Mouse (Mus musculus) left cerebral cortex, adult 2 months (tissue): ENCODE data around the gene Gdap1l1. TPM values are rescaled to one million over a fixed set of nuclear protein-coding genes. Genes with fewer than 3 reads are reported as not detected.
A peak's percentile ranks its signal among the peaks of the same experiment; 100 is the strongest.
"Not testable (repeated sequence)": the region's sequence is repeated elsewhere in the genome, so short reads cannot be mapped to it uniquely, and the experiment has no call there.

Experiments used
- DNase-seq, 2 experiments: peaks; one replicate each; pipeline ENCODE4 v3.0.0; 2021 to 2022; ENCODE audit warnings: low spot score in 2 of 2, mixed read lengths in 1 of 2; ENCODE audit errors: extremely low spot score in 1 of 2
- H3K27ac ChIP-seq: fragments of 200-600 bp; 2 replicates; pipeline ENCODE4 v1.8.1; 2022
- H3K4me3 ChIP-seq: fragments of 200-600 bp; 2 replicates; pipeline ENCODE4 v1.8.1; 2022
- CTCF ChIP-seq: fragments of 200-600 bp; IDR thresholded peaks from 2 replicates; pipeline ENCODE4 v1.8.1; 2022; ENCODE audit warnings: antibody characterized with exemption, mild to moderate bottlenecking, moderate library complexity
- intact Hi-C: fragments of 180-260 bp; cut with DNase I; formaldehyde crosslinking; loops from one replicate; pipeline ENCODE4 v1.15.1; 2025
- long read RNA-seq, 2 experiments: library from polyadenylated mRNA; stranded (forward); transcript quantifications; one replicate each; pipeline ENCODE4 v2.0.0; 2021; ENCODE audit warnings: borderline mapping rate in 2 of 2
- total RNA-seq, 2 experiments: library from RNA; stranded (reverse); gene quantifications; 2 replicates each; pipeline ENCODE4 v1.2.3; 2021

Gdap1l1 gene
- total RNA-seq: 10 to 100 TPM; 67.7 to 70.7 TPM
- long read RNA-seq, experiment 1, transcript Gdap1l1-202 (7 exons, 2,475 nt): major isoform, 45 of 104 reads
- long read RNA-seq, experiment 1, transcript Gdap1l1-201 (6 exons, 2,220 nt): minor isoform, 36 of 104 reads
- long read RNA-seq, experiment 1, partial matches to known transcripts: 14 of 104 reads
- long read RNA-seq, experiment 1, other reads (novel, unspliced or antisense): 9 of 104 reads
- long read RNA-seq, experiment 2, transcript Gdap1l1-202 (7 exons, 2,475 nt): minor isoform, 20 of 55 reads
- long read RNA-seq, experiment 2, transcript Gdap1l1-201 (6 exons, 2,220 nt): major isoform, 23 of 55 reads
- long read RNA-seq, experiment 2, partial matches to known transcripts: 6 of 55 reads
- long read RNA-seq, experiment 2, other reads (novel, unspliced or antisense): 5 of 55 reads

GRCm38 (mm10) chr2:163438246-163438618 is at the start of gene Gdap1l1:
Gdap1l1 (plus strand) TSS chr2:163438476.
- intact Hi-C loops: no loop called here
- peak; percentile 74 to 82 for DNase-seq
- no peak for TF ChIP-seq CTCF
- peak within 1 kb of the TSS; percentile 89 for H3K4me3 ChIP-seq
- peak within 1 kb of the TSS; percentile 77 for H3K27ac ChIP-seq

- no peak overlapping the region for H3K27ac ChIP-seq
- intact Hi-C loops: no loop called here
- no peak for DNase-seq
- TF ChIP-seq CTCF: no peak
- H3K4me3 ChIP-seq: no peak overlapping the region
Observed at GRCm38 (mm10) chr2:163392436-163392835, 45.8 kb upstream of the Gdap1l1 start.

DNA sequence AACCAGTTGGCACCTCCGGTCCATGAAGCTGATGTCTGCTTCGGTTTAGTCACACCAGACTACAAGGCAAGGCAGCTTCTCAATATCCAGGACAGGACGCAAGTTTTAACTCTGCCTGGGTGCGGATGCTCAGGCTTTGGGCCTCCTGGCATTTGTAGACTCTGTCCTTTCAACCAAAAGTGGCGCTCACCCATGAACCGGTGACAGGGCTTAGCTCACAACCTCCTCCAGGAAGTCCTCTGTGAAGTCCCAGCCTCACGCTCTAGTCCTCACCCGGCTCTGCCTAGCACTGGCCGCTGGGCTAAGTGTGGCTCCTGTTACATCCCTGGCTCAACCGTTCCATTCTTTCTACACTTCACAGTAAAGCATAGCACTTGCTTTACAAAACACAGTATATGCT is 45.0 kb upstream of the Gdap1l1 start:
- no peak for DNase-seq
- H3K27ac ChIP-seq: no peak overlapping the region
- no peak overlapping the region for H3K4me3 ChIP-seq
- no peak for TF ChIP-seq CTCF
- intact Hi-C loops: no loop called here

DNA sequence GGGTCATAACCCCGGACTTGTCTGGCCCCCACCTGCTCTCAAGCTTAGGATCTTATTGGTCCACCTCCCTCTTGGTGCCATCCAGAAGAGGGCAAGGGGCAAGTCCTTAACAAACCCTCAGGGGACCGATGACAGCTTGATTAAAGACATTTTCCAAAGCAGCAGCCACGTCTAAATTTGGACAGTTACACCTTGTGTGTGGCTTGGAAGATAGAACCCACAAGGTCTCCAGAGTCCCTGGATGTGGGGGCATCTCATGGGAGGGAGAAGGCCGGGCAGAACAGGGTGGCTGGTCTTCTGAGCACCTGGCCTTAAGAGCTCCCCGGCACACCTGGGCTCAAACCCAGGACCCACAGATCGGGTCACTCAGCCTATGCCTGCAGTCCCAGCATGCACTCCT is 44.3 kb upstream of the Gdap1l1 start:
- Histone ChIP-seq H3K27ac (no peak overlapping the region), H3K4me3 (no peak overlapping the region)
- DNase-seq: no peak
- TF ChIP-seq CTCF: no peak
- intact Hi-C loops: no loop called here

- H3K4me3 ChIP-seq: no peak overlapping the region
- intact Hi-C loops: no loop called here
- no peak overlapping the region for H3K27ac ChIP-seq
- no peak for TF ChIP-seq CTCF
- no peak for DNase-seq
Observed at GRCm38 (mm10) chr2:163394977-163395376, 43.3 kb upstream of the Gdap1l1 start.

- intact Hi-C loops: no loop called here
- TF ChIP-seq CTCF: no peak
- DNase-seq: no peak
- H3K27ac ChIP-seq: no peak overlapping the region
- H3K4me3 ChIP-seq: no peak overlapping the region
Observed at GRCm38 (mm10) chr2:163397071-163397470, 41.2 kb upstream of the Gdap1l1 start.

DNA sequence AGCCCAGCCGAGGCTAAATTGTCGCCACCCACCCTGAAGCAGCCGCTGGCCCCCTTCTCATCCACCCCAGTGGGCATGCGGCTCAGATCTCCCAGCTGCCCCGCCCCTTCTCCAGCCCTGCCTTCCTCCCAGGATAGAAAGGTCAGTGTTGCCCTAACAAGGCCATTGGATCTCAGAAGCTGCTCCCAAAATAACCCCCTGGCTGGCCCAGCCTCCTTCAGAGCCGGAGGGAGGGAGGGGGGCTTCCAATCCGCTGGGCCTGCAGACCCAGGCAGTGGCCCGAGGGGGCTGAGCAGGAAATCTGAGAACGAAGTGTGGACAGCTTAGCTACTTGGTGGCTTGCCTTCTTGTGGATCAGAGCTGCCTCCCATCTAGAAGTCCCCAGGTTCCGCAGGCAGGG is 40.4 kb upstream of the Gdap1l1 start, which contains the start of gene Jph2:
Gene Jph2, minus strand, starts transcription at position 89 of the 400 bp plus-strand sequence.
- H3K4me3 ChIP-seq: no peak within 1 kb of the TSS
- no peak for DNase-seq
- TF ChIP-seq CTCF: no peak
- intact Hi-C loops: no loop called here
- H3K27ac ChIP-seq: no peak within 1 kb of the TSS

- intact Hi-C loops: no loop called here
- TF ChIP-seq CTCF: no peak
- no peak overlapping the region for H3K4me3 ChIP-seq
- DNase-seq: no peak
- H3K27ac ChIP-seq: no peak overlapping the region
Observed at GRCm38 (mm10) chr2:163398770-163399169, 39.5 kb upstream of the Gdap1l1 start.

DNA sequence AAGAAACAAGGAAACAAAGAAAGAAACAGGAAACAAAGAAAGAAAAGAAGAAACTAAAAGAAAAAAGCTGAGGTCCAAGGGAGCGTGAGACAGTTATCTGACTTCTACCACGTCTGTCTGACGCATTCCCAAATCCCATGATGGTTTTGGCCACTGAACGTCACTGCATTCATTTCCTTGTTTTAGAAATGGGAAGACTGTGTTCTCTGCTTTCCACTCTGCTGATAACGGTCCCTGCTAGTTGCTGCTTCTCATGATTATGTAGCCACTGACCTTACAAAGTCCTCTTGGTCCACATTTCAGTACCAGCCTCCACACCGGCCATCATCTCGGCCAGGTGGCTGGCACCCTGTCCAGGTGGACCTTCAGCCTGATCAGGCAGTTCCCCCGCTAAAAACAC is 39.1 kb upstream of the Gdap1l1 start:
- TF ChIP-seq CTCF: no peak

DNA sequence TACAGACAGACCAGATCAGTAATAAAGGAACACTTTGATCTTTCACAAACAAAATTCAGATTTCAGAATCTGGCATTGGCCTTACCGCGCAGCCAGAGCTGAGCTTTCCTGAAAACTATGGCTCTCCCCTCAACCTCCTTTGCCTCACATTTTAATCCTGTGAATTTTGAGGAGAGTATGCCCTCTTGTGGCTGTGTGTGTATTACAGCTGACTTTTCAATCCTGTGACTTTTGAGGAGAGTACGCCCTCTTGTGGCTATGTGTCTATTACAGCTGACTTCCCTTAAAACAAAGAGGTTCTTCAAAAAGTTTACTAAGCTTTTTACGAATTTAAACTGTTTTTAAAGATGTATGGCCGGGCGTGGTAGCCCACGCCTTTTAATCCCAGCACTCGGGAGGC is 37.1 kb upstream of the Gdap1l1 start:
- Histone ChIP-seq H3K27ac (no peak overlapping the region), H3K4me3 (no peak overlapping the region)
- peak; percentile 100 for TF ChIP-seq CTCF
- peak; percentile 78 to 81 for DNase-seq
- intact Hi-C loops: loop anchor here (1.0 to 5.0 kb wide), 5 partner anchors 18 to 478 kb away; no protein-coding TSS in a partner anchor

More for the DNA sequence above, 39.1 kb upstream of the Gdap1l1 start:
- DNase-seq: no peak
- no peak overlapping the region for H3K27ac ChIP-seq
- no peak overlapping the region for H3K4me3 ChIP-seq
- intact Hi-C loops: no loop called here

DNA sequence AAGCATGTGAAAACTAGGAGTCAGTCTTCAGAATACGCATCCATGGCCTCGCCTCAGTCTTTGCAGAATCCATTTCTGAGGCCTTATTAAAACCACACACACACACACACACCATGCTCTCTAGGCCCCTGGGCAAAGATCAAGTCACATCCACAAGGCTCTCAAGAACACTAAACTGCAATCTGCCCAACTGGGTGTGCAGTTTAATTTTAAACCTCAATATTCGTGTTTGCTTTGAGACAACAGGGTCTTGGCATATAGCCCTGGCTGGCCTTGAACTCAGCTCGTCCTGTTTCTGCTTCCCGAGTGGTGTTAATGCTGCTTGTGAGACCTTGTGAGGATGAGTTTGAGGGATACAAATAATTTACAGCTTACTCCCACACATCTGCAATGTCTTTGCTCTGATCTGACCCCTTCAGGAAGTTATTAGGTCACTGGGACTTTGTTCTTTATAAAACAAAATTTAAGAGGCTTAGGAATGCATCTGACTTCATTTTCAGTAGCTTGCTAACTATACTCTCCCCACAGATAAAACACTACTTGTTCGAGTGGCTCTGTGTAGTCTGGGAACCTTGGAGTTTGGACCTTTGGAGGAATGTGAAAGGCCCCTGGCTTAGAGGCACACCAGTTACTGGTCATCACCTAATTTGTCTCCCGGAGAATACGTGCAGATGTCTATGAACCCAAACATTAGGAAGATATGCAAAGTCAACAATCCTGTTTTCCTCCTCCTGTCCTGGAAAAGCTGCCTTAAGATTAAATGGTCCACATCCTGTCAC is 34.0 kb upstream of the Gdap1l1 start:
- no peak overlapping the region for H3K4me3 ChIP-seq
- no peak for TF ChIP-seq CTCF
- DNase-seq: no peak
- no peak overlapping the region for H3K27ac ChIP-seq
- intact Hi-C loops: loop anchor here (5.0 kb wide), 1 partner anchor 357 kb away; no protein-coding TSS in a partner anchor

GRCm38 (mm10) chr2:163410211-163410610 is 28.1 kb upstream of the Gdap1l1 start:
- Histone ChIP-seq H3K27ac (no peak overlapping the region), H3K4me3 (no peak overlapping the region)
- intact Hi-C loops: no loop called here
- no peak for DNase-seq
- no peak for TF ChIP-seq CTCF

DNA sequence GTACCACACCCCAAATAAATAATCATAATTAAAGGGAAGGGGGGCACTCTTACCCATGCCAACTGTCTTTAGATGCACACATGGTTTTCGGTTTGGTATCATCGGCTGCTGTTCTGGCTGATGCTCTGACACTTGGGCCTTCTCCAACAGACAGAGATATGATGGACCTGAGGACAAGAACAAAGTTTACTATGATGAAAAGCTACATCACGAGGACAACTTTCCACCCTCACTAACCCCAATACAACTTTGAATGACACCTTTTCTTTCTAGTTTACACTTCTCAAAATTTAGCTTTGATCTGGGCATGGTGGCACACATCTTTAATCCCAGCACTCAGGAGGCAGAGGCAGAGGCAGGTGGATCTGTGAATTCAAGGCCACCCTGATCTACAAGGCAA is 26.9 kb upstream of the Gdap1l1 start:
- intact Hi-C loops, H3K27ac ChIP-seq, DNase-seq, H3K4me3 ChIP-seq: not testable (repeated sequence)
